Mouse (Mus musculus) hindbrain, postnatal 0 days (tissue): ENCODE data around the gene Gm7534. TPM values are rescaled to one million over a fixed set of nuclear protein-coding genes. Genes with fewer than 3 reads are reported as not detected.
A peak's percentile ranks its signal among the peaks of the same experiment; 100 is the strongest.

Source experiments
- ATAC-seq: fragments of 200-750 bp; cut with Nextera tagmentation; 2 replicates; pipeline ENCODE4 v1.8.0; 2017; ENCODE audit warnings: mild to moderate bottlenecking, moderate TSS enrichment, moderate library complexity
- DNase-seq: peaks from one replicate; pipeline ENCODE4 v3.0.0-alpha.2; 2015; ENCODE audit warnings: low spot score
- H3K27ac ChIP-seq: fragments of 300-500 bp; sonication (generic); 2 replicates; pipeline ENCODE4 v1.5.1; 2014; ENCODE audit warnings: mild to moderate bottlenecking
- H3K27me3 ChIP-seq: fragments of 300-500 bp; sonication (generic); 2 replicates; pipeline ENCODE4 v1.6.1; 2014; ENCODE audit warnings: low read length, mixed read lengths; ENCODE audit not compliant: insufficient read depth
- H3K36me3 ChIP-seq: fragments of 300-500 bp; sonication (generic); 2 replicates; pipeline ENCODE4 v1.6.1; 2014; ENCODE audit warnings: low read length, mixed read lengths; ENCODE audit not compliant: insufficient read depth
- H3K4me1 ChIP-seq: fragments of 300-500 bp; sonication (generic); 2 replicates; pipeline ENCODE4 v1.6.1; 2014; ENCODE audit warnings: antibody characterized with exemption, low read length, mixed read lengths; ENCODE audit not compliant: insufficient read depth
- H3K4me2 ChIP-seq: fragments of 300-500 bp; sonication (generic); 2 replicates; pipeline ENCODE4 v1.6.1; 2014; ENCODE audit warnings: low read depth, mild to moderate bottlenecking, low read length, moderate library complexity, mixed read lengths
- H3K4me3 ChIP-seq: fragments of 300-500 bp; sonication (generic); 2 replicates; pipeline ENCODE4 v1.5.1; 2014; ENCODE audit warnings: low read length
- H3K9ac ChIP-seq: fragments of 300-500 bp; sonication (generic); replicated peaks from 2 replicates; pipeline ENCODE4 v1.6.1; 2014; ENCODE audit warnings: mild to moderate bottlenecking, low read length, moderate library complexity, mixed read lengths
- H3K9me3 ChIP-seq: fragments of 300-500 bp; sonication (generic); 2 replicates; pipeline ENCODE4 v1.6.1; 2016; ENCODE audit warnings: low read length, mixed read lengths
- CTCF ChIP-seq: IDR thresholded peaks from 2 replicates; pipeline ENCODE4 v1.5.1; 2016; ENCODE audit warnings: antibody characterized with exemption, control low read depth, low read depth
- WGBS: fragments of 180-500 bp; shearing (Covaris S2); extraction: QIAGEN DNeasy Blood & Tissue Kit; methylation state at CpG from one replicate; pipeline ENCODE4 v1.1.7; 2014; 5-methylcytosine and 5-hydroxymethylcytosine counted together
- polyA plus RNA-seq: library from polyadenylated mRNA; unstranded; fragments of >200 nt; fragmentation: Nextera tagmentation; extraction: Ambion mirVana; gene quantifications from 2 replicates; pipeline ENCODE4 v1.2.1, GENCODE M21; 2015
- total RNA-seq: library from RNA; depleted of rRNA; stranded (reverse); fragments of >200 nt; gene quantifications from 2 replicates; pipeline ENCODE4 v1.2.3, GENCODE M21; 2014

Gene Gm7534
- total and polyA plus RNA-seq, 2 experiments from 2014 or later = not detected

- H3K4me2 ChIP-seq = peak within 1 kb of the TSS; percentile 88
- H3K36me3 ChIP-seq = no peaks in the 10 kb centered on the region
- WGBS = 43% methylated on average over 7 of the region's 7 CpGs
- peak within 1 kb of the TSS; percentile 72 for H3K4me3 ChIP-seq
- H3K4me1 ChIP-seq = peaks cover 23% of the 10 kb centered on the region
- ATAC-seq = no peak
- DNase-seq = peak; percentile 28
- peak within 1 kb of the TSS; percentile 71; the same call in 1 of the 2 replicates for H3K9ac ChIP-seq
- H3K27me3 ChIP-seq = peaks cover under 1% of the 10 kb centered on the region; the same call in 1 of the 2 replicates
- H3K27ac ChIP-seq = peak within 1 kb of the TSS; percentile 54; the same call in 1 of the 2 replicates
- no peaks in the 10 kb centered on the region for H3K9me3 ChIP-seq
- no peak for TF ChIP-seq CTCF
Observed at GRCm38 (mm10) chr4:134246719-134247258, 44.0 kb upstream of the Gm7534 start, which contains the start of gene Gm30191. TSS of gene Gm30191 (plus strand) at chr4:134246935.

- H3K9me3 ChIP-seq = no peaks in the 10 kb centered on the region
- no peak overlapping the region; the same call in 1 of the 2 replicates for H3K9ac ChIP-seq
- DNase-seq (peak; percentile 74), ATAC-seq (no peak)
- peaks cover 23% of the 10 kb centered on the region for H3K4me1 ChIP-seq
- H3K27me3 ChIP-seq = no peaks in the 10 kb centered on the region
- no peak overlapping the region for H3K4me2 ChIP-seq
- H3K4me3 ChIP-seq = no peak overlapping the region
- 16% methylated on average over 4 of the region's 4 CpGs for WGBS
- no peaks in the 10 kb centered on the region for H3K36me3 ChIP-seq
- no peak for TF ChIP-seq CTCF
- peak overlapping the region; percentile 54; the same call in 1 of the 2 replicates for H3K27ac ChIP-seq
Observed at GRCm38 (mm10) chr4:134246256-134246655, 43.5 kb upstream of the Gm7534 start.

GRCm38 (mm10) chr4:134245148-134245843 lies 42.5 kb upstream of the Gm7534 start, which contains the start of gene Zfp593:
TSS of gene Zfp593 (minus strand) at chr4:134245592.
- H3K4me3 ChIP-seq = peak within 1 kb of the TSS; percentile 72
- no peaks in the 10 kb centered on the region for H3K9me3 ChIP-seq
- ATAC-seq (peak; percentile 85), DNase-seq (peak; percentile 96)
- no peaks in the 10 kb centered on the region for H3K36me3 ChIP-seq
- peak within 1 kb of the TSS; percentile 88 for H3K4me2 ChIP-seq
- no peaks in the 10 kb centered on the region for H3K27me3 ChIP-seq
- peak within 1 kb of the TSS; percentile 71 for H3K9ac ChIP-seq
- under 1% methylated on average over 60 of the region's 60 CpGs for WGBS
- peak within 1 kb of the TSS; percentile 54; the same call in 1 of the 2 replicates for H3K27ac ChIP-seq
- peaks cover 15% of the 10 kb centered on the region for H3K4me1 ChIP-seq
- peak; percentile 83 for TF ChIP-seq CTCF

GRCm38 (mm10) chr4:134243516-134244250 lies 40.9 kb upstream of the Gm7534 start, which contains the start of gene E130218I03Rik:
TSS of gene E130218I03Rik (plus strand) at chr4:134243662.
- H3K9me3 ChIP-seq = no peaks in the 10 kb centered on the region
- H3K4me3 ChIP-seq = peak within 1 kb of the TSS; percentile 72; the same call in 1 of the 2 replicates
- TF ChIP-seq CTCF = no peak
- peaks cover 7% of the 10 kb centered on the region for H3K4me1 ChIP-seq
- peak within 1 kb of the TSS; percentile 88 for H3K4me2 ChIP-seq
- ATAC-seq (no peak), DNase-seq (peak; percentile 37)
- H3K9ac ChIP-seq = peak within 1 kb of the TSS; percentile 71; the same call in 1 of the 2 replicates
- H3K27me3 ChIP-seq = no peaks in the 10 kb centered on the region
- no peak within 1 kb of the TSS for H3K27ac ChIP-seq
- no peaks in the 10 kb centered on the region for H3K36me3 ChIP-seq
- 92% methylated on average over 17 of the region's 17 CpGs for WGBS

- H3K27ac ChIP-seq = no peak overlapping the region
- WGBS = 12% methylated on average over 10 of the region's 10 CpGs
- H3K27me3 ChIP-seq = no peaks in the 10 kb centered on the region
- no peak overlapping the region for H3K4me3 ChIP-seq
- TF ChIP-seq CTCF = no peak
- no peaks in the 10 kb centered on the region for H3K36me3 ChIP-seq
- H3K4me1 ChIP-seq = peaks cover 7% of the 10 kb centered on the region; the same call in 1 of the 2 replicates
- ATAC-seq = 0 out of 2 replicates have a peak, but pooled peaks have one; percentile 22
- H3K9me3 ChIP-seq = no peaks in the 10 kb centered on the region
- no peak for DNase-seq
- H3K9ac ChIP-seq = no peak overlapping the region
- H3K4me2 ChIP-seq = peak overlapping the region; percentile 45
Observed at GRCm38 (mm10) chr4:134238686-134239085, 35.9 kb upstream of the Gm7534 start.

GRCm38 (mm10) chr4:134238279-134238651 lies 35.5 kb upstream of the Gm7534 start, which contains the start of gene Cnksr1:
TSS of gene Cnksr1 (minus strand) at chr4:134238399.
- WGBS = 3% methylated on average over 18 of the region's 18 CpGs
- no peaks in the 10 kb centered on the region for H3K27me3 ChIP-seq
- H3K4me3 ChIP-seq = peak within 1 kb of the TSS; percentile 14
- peak within 1 kb of the TSS; percentile 45 for H3K4me2 ChIP-seq
- TF ChIP-seq CTCF = no peak
- H3K9ac ChIP-seq = no peak within 1 kb of the TSS
- no peaks in the 10 kb centered on the region for H3K36me3 ChIP-seq
- ATAC-seq (peak; percentile 49; the same call in 1 of the 2 replicates), DNase-seq (peak; percentile 65)
- H3K9me3 ChIP-seq = no peaks in the 10 kb centered on the region
- H3K4me1 ChIP-seq = peaks cover 7% of the 10 kb centered on the region; the same call in 1 of the 2 replicates
- H3K27ac ChIP-seq = no peak within 1 kb of the TSS
